Mouse (Mus musculus): Measurements from ENCODE around the gene Gm20696. TPM values are rescaled to one million over a fixed set of nuclear protein-coding genes. Genes with fewer than 3 reads are reported as not detected.

Gene Gm20696
- total RNA-seq, 2 experiments from 2014 or later = 9.0 to 9.2 TPM

- no peak for DNase-seq (ENCODE audit: extremely low spot score in 1 of 2, low spot score in 2 of 2)
- no peak overlapping the region for H3K27ac ChIP-seq
- no peak overlapping the region for H3K4me3 ChIP-seq
- peak; percentile 56 for TF ChIP-seq CTCF (IDR thresholded peaks at IDR 0.05)
- intact Hi-C loops (cut with DNase I) = no loop called here
Measured at GRCm38 (mm10) chr6:99684899-99685298, 18.3 kb upstream of the Gm20696 start.

- Histone ChIP-seq H3K4me3 (no peak overlapping the region), H3K27ac (no peak overlapping the region)
- TF ChIP-seq CTCF (IDR thresholded peaks at IDR 0.05) = no peak
- intact Hi-C loops (cut with DNase I) = no loop called here
- DNase-seq (ENCODE audit: extremely low spot score in 1 of 2, low spot score in 2 of 2) = no peak
Measured at GRCm38 (mm10) chr6:99683974-99684373, 17.4 kb upstream of the Gm20696 start.

GRCm38 (mm10) chr6:99678108-99678507, 11.5 kb upstream of the Gm20696 start:
- DNase-seq (ENCODE audit: extremely low spot score in 1 of 2, low spot score in 2 of 2) = no peak
- no peak overlapping the region for H3K4me3 ChIP-seq
- 0 out of 2 replicates have a peak overlapping the region, but pooled peaks have one; percentile 32 for H3K27ac ChIP-seq
- intact Hi-C loops (cut with DNase I) = no loop called here
- TF ChIP-seq CTCF (IDR thresholded peaks at IDR 0.05) = no peak

GRCm38 (mm10) chr6:99677325-99677724, 10.7 kb upstream of the Gm20696 start:
- no peak overlapping the region for H3K27ac ChIP-seq
- DNase-seq (ENCODE audit: extremely low spot score in 1 of 2, low spot score in 2 of 2) = no peak
- no peak overlapping the region for H3K4me3 ChIP-seq
- TF ChIP-seq CTCF (IDR thresholded peaks at IDR 0.05) = no peak
- intact Hi-C loops (cut with DNase I) = no loop called here

- no peak for TF ChIP-seq CTCF (IDR thresholded peaks at IDR 0.05)
- Histone ChIP-seq H3K4me3 (no peak overlapping the region), H3K27ac (0 out of 2 replicates have a peak overlapping the region, but pooled peaks have one; percentile 11)
- intact Hi-C loops (cut with DNase I) = no loop called here
- no peak for DNase-seq (ENCODE audit: extremely low spot score in 1 of 2, low spot score in 2 of 2)
Measured at GRCm38 (mm10) chr6:99674482-99674881, 7.9 kb upstream of the Gm20696 start.

DNA sequence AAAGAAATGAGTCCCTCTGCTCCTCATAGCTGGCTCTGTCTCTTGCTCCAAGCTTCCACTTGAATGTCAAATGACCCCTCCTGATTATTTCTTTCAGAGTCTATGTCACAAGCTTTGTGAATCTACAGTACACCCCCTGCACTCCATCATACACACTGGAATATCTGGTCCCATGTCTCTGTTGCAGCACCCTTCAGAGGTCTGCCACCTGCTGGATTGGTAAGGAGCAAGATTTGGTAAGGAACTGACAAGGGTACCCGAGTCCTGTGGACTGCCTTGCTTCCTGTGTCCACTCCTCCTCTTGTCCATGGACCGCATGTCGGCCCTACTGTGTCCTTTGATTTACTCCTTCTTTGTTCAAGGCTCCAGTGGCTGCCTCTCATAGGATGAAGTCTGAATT, 5.2 kb upstream of the Gm20696 start:
- peak; percentile 30 for TF ChIP-seq CTCF (IDR thresholded peaks at IDR 0.05)
- Histone ChIP-seq H3K4me3 (no peak overlapping the region), H3K27ac (no peak overlapping the region)
- no peak for DNase-seq (ENCODE audit: extremely low spot score in 1 of 2, low spot score in 2 of 2)
- intact Hi-C loops (cut with DNase I) = no loop called here

- peak; percentile 77 for TF ChIP-seq CTCF (IDR thresholded peaks at IDR 0.05)
- DNase-seq (ENCODE audit: extremely low spot score in 1 of 2, low spot score in 2 of 2) = peak in 1 of 2 experiments; percentile 60
- Histone ChIP-seq H3K4me3 (no peak overlapping the region), H3K27ac (peak overlapping the region; percentile 76; the same call in 1 of the 2 replicates)
- intact Hi-C loops (cut with DNase I) = no loop called here
Measured at GRCm38 (mm10) chr6:99670481-99671119, 4.0 kb upstream of the Gm20696 start.

DNA sequence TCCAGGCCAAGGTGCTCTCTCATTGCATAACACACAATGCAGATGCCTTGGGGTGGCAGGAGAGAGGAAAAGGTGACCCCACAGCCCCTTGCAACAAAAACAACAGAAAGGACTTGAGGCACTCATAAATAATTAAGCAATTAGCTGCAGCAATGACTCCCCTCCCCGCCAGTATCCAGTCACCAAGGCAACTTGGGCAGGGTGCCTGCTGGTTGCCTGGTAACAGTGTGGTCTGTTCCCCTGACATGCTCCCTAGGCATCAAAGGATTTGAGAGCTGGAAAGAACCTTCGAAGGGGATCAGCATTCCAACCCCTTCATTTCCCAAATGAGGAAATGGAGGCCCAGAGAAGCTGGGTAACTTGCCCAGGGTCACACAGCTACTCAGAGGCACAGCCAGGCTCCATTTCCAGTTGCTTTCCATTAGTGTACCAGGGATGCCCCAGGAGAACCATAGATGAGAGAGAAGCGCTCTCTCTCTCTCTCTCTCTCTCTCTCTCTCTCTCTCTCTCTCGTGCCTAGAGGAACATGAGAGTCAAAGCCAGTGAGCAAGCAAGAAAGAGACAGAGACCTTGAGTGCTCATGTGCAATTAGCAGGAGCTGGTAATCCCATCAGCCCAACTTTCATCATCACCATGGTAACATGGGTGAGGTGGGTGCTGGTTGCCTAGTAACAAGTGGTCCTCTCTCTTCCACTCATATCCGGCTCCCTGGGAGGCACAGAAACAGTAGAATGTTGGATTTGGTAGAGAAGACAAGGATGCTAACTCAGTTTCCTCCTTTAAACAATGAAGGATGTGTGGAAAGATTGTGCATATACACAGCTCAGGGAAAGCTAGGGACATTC, 3.1 kb upstream of the Gm20696 start:
- H3K4me3 ChIP-seq = no peak overlapping the region

GRCm38 (mm10) chr6:99667290-99667689, 693 bp upstream of the Gm20696 start:
- no peak for TF ChIP-seq CTCF (IDR thresholded peaks at IDR 0.05)
- Histone ChIP-seq H3K4me3 (peak overlapping the region; percentile 85), H3K27ac (peak overlapping the region; percentile 3; the same call in 1 of the 2 replicates)
- DNase-seq (ENCODE audit: extremely low spot score in 1 of 2, low spot score in 2 of 2) = no peak
- intact Hi-C loops (cut with DNase I) = loop anchor here (2.0 kb wide), 1 partner anchor 26 kb away; the partner anchor contains the start of gene Gpr27

More for the DNA sequence above, 3.1 kb upstream of the Gm20696 start:
- TF ChIP-seq CTCF (IDR thresholded peaks at IDR 0.05) = no peak
- peak; percentile 71 to 73 for DNase-seq (ENCODE audit: extremely low spot score in 1 of 2, low spot score in 2 of 2)
- intact Hi-C loops (cut with DNase I) = no loop called here
- peak overlapping the region; percentile 76 for H3K27ac ChIP-seq

- Histone ChIP-seq H3K27ac (no peak overlapping the region; the same call in 1 of the 2 replicates), H3K4me3 (peak overlapping the region; percentile 85)
- TF ChIP-seq CTCF (IDR thresholded peaks at IDR 0.05) = no peak
- intact Hi-C loops (cut with DNase I) = loop anchor here (2.0 kb wide), 1 partner anchor 27 kb away; the partner anchor contains the start of gene Gpr27
- DNase-seq (ENCODE audit: extremely low spot score in 1 of 2, low spot score in 2 of 2) = no peak
Measured at GRCm38 (mm10) chr6:99665457-99666317, 910 bp downstream of the Gm20696 start.

GRCm38 (mm10) chr6:99663232-99663631, 3.4 kb downstream of the Gm20696 start:
- no peak for TF ChIP-seq CTCF (IDR thresholded peaks at IDR 0.05)
- Histone ChIP-seq H3K4me3 (no peak overlapping the region), H3K27ac (no peak overlapping the region)
- intact Hi-C loops (cut with DNase I) = no loop called here
- no peak for DNase-seq (ENCODE audit: extremely low spot score in 1 of 2, low spot score in 2 of 2)

Measured in left cerebral cortex, adult 2 months (tissue).